Mouse (Mus musculus) adrenal gland (tissue): ENCODE measurements at regions not wholly inside any gene's neighbourhood (a gene's known extent, or its start where the extent isn't known, plus 50 kb on each side); places are given as distances from the start of the nearest gene placed in this dataset.

Experiments
- intact Hi-C: fragments of 180-260 bp; cut with DNase I; formaldehyde crosslinking; loops from one replicate; pipeline ENCODE4 v1.15.1; 2025

GRCm38 (mm10) chr9:46824703-46825102 is 173.8 kb upstream of the Gm4791 start:
- intact Hi-C loops, result no loop called here

- intact Hi-C loops, result loop anchor here (10.0 kb wide), 1 partner anchor 465 kb away; no protein-coding TSS in a partner anchor
Measured at GRCm38 (mm10) chr9:46819808-46820207, 178.7 kb upstream of the Gm4791 start.

GRCm38 (mm10) chr9:46819376-46819775 is 179.2 kb upstream of the Gm4791 start:
- intact Hi-C loops, result loop anchor here (10.0 kb wide), 1 partner anchor 465 kb away; no protein-coding TSS in a partner anchor

- intact Hi-C loops, result loop anchor here (10.0 kb wide), 1 partner anchor 461 kb away; no protein-coding TSS in a partner anchor
Measured at GRCm38 (mm10) chr9:46816126-46816525, 182.4 kb upstream of the Gm4791 start.

GRCm38 (mm10) chr9:46814478-46815241 is 183.9 kb upstream of the Gm4791 start:
- intact Hi-C loops, result loop anchor here (2.0 to 10.0 kb wide), 2 partner anchors 80 to 460 kb away; no protein-coding TSS in a partner anchor

GRCm38 (mm10) chr9:46810266-46810665 is 188.3 kb upstream of the Gm4791 start:
- intact Hi-C loops, result loop anchor here (10.0 kb wide), 1 partner anchor 455 kb away; no protein-coding TSS in a partner anchor

GRCm38 (mm10) chr9:46795446-46795845 is 203.1 kb upstream of the Gm4791 start:
- intact Hi-C loops, result no loop called here

- intact Hi-C loops, result no loop called here
Measured at GRCm38 (mm10) chr9:46789036-46789435, 209.5 kb upstream of the Gm4791 start.

- intact Hi-C loops, result no loop called here
Measured at GRCm38 (mm10) chr9:46788456-46788855, 210.1 kb upstream of the Gm4791 start.

GRCm38 (mm10) chr9:46784355-46784975 is 214.1 kb upstream of the Gm4791 start:
- intact Hi-C loops, result no loop called here

GRCm38 (mm10) chr9:46783597-46784354 is 214.8 kb upstream of the Gm4791 start:
- intact Hi-C loops, result no loop called here

- intact Hi-C loops, result no loop called here
Measured at GRCm38 (mm10) chr9:46781681-46782080, 216.9 kb upstream of the Gm4791 start.

- intact Hi-C loops, result no loop called here
Measured at GRCm38 (mm10) chr9:46778769-46779168, 219.8 kb upstream of the Gm4791 start.

- intact Hi-C loops, result no loop called here
Measured at GRCm38 (mm10) chr9:46774821-46775220, 223.7 kb upstream of the Gm4791 start.

- intact Hi-C loops, result no loop called here
Measured at GRCm38 (mm10) chr9:46760247-46760646, 238.3 kb upstream of the Gm4791 start.

GRCm38 (mm10) chr9:46757005-46757672 is 241.4 kb upstream of the Gm4791 start:
- intact Hi-C loops, result no loop called here

- intact Hi-C loops, result no loop called here
Measured at GRCm38 (mm10) chr9:46751981-46752380, 246.6 kb upstream of the Gm4791 start.

- intact Hi-C loops, result no loop called here
Measured at GRCm38 (mm10) chr9:46749441-46749840, 249.1 kb upstream of the Gm4791 start.

GRCm38 (mm10) chr9:46746266-46746665 is 252.3 kb upstream of the Gm4791 start:
- intact Hi-C loops, result no loop called here

GRCm38 (mm10) chr9:46740496-46740895 is 258.0 kb upstream of the Gm4791 start:
- intact Hi-C loops, result no loop called here

GRCm38 (mm10) chr9:46739341-46739740 is 259.2 kb upstream of the Gm4791 start:
- intact Hi-C loops, result loop anchor here (10.0 kb wide), 1 partner anchor 785 kb away; no protein-coding TSS in a partner anchor
